Mouse (Mus musculus): ENCODE data around the gene Gm17387.

DNA sequence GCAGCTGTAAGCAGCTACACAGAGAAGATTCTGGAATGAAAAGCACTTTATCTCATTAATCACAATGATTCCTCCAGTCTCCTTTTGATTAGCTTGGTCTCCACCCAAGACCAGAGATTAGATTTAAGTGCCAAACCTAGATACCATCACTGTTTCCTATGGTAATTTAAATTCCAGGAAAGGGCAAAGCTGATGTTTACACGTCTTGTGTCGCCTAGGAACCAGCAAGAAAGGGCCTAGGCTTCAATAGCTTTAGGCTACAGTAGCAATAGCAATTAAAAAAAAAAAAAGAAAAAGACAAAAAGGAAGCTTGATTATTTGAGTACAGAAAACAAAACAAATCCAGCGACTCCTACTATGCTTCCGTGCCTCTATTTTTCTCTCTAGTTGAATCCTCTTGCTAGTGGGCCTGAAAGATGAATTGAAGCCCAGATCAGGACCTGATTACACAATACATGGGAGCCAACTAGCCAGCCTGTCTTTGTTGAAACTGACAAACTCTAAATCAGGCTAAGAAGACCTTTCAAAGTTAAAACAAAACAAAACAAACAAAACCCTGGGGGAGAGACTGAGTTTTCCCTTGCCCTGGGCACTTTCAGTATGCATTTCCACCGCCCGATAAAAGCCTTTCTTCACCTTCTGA is 2.7 kb upstream of the Gm17387 start:
- TF ChIP-seq CTCF (IDR thresholded peaks at IDR 0.05; ENCODE audit: low read depth, low read length) (no peak), POLR2A (IDR thresholded peaks at IDR 0.05; ENCODE audit: extremely low read depth, insufficient read depth, low read length) (no peak)

Measured in liver, adult 2 months (tissue).